Mouse (Mus musculus) retina, adult 2 months (tissue): ENCODE data around the gene Htra3.

Source experiments
- DNase-seq: peaks from one replicate; pipeline ENCODE4 v3.0.0-alpha.2; 2012; ENCODE audit warnings: low read depth, low spot score

Htra3 gene

DNA sequence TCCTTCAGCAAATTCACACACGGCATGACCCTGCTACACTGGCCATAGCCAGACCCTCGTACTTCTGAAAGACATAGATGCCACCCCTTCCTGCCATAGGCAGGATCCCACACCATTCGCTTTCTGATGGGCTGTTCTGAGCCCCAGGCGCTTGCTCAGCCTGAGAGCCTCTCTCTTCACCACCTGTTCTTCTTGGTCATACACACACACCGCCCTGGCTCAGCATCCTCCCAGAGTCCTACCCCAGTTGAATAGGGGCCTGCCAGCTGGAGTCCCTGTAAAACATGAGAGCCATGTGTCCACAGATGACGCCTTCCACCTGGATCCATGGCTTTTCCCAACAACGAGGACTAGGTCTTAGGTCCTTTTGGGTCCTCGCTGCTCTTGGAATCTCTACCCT is 66.9 kb downstream of the Htra3 start:
- no peak for DNase-seq

DNA sequence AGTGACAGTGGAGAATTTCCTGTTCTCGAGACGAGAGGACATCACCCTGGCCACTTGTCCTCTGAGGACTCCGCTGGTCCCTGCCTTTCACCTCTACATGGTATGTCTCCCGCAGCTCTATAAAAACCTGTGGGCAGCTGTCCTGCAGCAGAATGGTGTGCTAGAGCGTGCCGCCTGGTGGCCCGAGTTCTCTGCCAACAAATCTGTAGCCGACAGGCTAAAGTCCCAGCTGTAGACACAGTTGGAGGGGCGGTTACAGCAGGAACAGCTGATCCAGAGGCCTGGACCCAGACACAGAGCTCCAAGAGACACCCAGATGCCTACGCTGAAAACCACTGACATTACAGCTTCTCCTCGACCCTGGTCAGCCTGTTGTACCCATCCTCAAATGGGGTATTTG is 67.7 kb downstream of the Htra3 start:
- DNase-seq, result no peak

DNA sequence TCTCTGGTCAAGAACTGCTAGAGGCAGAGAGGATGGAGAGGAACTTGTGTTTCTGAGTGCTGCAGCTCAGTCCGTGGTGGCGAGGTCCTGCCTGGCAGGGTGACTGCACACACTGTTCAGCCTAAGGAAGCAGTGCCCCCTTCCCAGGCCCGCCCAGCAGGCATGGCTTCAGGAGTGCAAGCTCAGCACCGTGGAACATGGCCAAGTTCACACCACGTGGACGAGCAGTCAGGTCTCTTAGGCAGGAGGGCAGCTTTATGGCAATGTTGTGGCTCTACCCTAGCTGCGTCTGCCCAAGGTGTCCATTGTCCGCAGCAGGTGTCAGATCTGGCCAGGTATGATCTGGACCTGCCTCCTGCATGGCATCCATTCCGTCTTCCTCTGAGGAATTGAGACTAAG is 68.4 kb downstream of the Htra3 start:
- DNase-seq, result no peak

DNA sequence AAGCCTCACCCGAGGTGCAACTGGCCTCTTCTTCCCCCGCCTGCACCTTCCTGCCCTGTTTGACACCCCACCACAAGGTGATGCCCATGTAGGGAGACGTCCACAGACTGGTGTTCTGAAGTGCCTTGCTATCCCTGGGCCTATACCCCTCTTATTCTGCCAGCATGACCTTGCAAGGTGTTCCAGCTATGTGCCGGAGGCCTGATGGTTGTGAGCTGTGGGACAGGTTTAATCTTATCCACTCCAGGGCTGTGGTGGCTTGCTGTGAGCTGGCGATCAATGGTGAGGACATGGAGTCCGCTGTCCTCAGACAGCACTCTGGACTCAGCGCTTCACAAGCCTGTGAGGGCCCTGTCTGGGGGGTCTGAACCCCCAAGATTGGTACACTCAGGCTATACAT is 69.2 kb downstream of the Htra3 start:
- no peak for DNase-seq

DNA sequence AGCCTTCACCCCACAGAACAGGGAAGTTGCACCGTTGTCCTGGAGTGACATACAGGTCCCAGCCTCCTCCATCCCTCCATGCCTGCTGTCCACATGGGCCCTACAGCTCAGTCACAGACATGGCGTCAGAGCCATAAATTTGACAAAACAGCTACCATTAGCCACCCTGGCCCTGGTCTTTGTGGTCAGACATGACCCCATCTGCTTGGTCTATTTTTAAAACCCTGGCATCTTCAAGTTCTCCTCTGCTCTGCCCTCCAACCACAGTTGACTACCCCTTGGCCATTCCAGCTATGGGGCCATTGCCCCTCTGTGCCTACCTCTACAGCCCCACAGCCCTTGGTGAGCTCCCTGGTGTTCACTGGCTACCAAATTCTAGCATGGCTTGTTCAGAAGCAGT is 69.6 kb downstream of the Htra3 start:
- no peak for DNase-seq

DNA sequence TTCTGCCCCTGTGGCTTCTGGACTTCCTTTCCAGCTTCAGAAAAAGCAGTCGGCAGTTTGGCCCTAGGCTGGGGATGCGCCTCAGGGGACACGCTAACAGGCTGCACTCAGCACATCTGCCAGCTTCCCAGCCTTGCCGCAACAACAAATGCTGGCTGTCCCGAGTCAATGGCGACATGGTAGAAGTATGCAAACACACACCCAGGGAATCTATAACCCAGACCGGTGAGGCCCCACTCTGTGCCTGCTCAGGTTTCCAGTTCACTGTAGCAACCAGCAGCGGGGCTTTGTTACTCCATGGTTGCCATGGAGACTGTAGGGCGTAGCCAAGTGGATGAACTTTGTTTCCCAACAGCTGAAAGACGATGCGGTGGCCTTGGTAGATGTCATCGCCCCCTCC is 70.2 kb downstream of the Htra3 start:
- no peak for DNase-seq

DNA sequence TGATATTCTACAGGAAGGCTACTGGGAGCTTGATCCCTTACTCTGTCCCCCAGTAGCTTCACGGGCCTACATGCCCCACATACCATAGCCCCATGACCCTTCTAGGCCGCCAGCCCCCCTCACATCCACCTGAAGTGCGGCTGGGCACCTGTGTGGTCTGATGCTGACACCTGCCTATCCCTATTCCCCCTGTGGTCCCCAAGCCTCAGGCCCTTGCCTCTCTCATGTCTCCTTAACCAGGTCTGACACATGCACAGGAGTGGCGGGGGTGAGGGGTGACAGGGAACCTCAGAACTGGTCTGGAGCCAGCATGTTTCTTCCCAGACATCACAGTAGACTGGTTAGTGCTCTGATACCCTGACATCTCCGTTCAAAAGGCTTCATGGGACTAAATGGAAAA is 71.0 kb downstream of the Htra3 start:
- DNase-seq, result no peak

DNA sequence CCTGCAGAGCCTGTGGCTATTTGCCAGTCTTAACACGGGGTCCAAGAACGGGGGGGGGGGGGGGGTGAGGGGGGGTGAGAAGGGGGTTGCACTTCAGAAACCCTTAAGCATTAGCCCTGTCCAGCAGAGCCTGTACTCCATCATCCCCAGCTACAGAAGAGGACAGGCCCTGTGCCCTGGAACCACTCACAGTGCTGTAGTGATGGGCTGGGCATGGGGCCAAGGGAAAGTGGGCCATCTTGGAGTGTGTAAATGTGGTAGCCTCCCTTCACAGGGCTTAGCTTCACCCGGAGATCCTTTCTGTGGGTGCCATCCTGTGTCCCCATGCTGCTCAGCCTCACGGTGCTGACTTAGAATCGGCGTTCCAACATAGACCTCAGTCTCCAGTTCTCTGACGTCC is 71.8 kb downstream of the Htra3 start:
- no peak for DNase-seq

DNA sequence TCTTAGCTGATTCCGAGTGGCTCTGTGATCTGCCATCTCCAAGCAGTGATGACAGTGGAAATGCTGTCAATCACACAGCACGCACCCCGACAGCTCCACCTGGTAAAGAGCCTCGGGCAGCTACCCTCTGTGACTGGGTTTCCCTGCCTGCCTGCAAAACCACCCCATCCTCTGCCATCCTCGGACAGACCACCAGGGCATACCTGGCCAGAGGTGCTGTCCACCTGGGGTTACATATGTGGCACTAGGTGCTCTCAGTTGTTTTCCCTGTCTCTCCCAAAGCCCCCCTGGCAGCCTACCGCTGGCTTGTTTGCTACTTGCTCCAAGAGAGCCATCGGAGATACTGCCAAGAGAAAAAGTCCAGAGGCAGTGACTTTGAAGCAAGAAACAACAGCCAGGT is 72.8 kb downstream of the Htra3 start:
- DNase-seq, result no peak

DNA sequence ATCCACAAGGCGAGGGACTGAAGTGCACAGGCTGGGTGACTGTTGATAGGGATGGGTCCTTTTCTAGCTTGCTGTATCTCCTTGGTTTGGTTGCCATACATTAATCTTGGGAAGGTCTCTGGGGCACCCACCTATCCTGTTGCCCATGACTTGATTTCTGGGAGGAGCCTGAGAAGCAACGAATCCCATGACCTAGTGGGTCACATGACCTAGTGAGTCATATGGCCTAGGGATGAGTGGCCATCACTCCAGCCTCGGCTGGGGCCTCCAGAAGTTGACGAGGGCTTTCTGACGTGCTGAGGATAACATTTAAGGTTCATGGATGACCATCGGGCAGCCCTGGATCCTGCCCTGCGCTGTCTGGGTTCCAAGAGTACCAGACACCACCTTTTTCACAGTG is 74.2 kb downstream of the Htra3 start:
- no peak for DNase-seq
